Mouse (Mus musculus) heart, adult 11 months (tissue): ENCODE measurements at regions not wholly inside any gene's neighbourhood (a gene's known extent, or its start where the extent isn't known, plus 50 kb on each side); places are given as distances from the start of the nearest gene placed in this dataset.
A peak's percentile ranks its signal among the peaks of the same experiment; 100 is the strongest.

ENCODE experiments used
- DNase-seq: peaks from one replicate; pipeline ENCODE4 v3.0.0; 2022

DNA sequence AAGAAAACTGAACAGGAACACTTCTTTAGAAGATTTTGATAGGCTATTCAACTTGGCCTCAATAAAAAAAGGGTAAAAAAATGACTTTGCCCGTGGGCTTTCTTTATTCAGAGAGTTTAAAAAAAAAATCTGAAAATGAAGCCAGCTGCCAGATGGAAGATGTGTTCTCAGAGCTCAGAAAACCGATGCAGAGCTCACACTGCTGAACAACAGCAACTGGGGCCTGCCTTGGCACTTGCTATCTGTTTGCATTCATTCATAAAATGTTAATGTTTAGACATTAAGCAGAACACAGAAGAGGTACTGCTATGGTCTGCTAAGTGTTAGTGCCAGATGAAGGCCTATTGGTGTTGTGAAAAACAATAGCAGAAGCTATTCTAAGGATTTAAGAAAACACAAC is 173.8 kb upstream of the Smc2 start:
- DNase-seq, result no peak

DNA sequence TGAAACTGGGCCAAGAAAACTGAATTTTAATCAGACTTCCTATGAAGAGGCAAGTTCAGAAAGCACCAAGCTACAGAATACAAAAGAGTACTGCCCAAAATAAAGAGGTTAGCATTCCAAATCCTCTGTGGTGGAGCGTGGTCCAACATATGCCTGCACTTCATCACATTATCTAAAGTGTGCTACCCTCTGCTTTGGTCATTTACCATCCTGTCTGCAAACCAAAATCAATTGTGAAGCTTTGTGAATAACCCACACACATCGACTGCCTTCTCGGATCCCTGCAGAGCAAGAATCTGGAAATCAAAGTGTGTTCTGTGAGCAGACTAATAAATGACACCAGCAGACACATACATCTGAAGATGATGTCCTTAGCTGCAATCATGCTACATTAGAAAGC is 156.6 kb upstream of the Smc2 start:
- DNase-seq, result no peak

DNA sequence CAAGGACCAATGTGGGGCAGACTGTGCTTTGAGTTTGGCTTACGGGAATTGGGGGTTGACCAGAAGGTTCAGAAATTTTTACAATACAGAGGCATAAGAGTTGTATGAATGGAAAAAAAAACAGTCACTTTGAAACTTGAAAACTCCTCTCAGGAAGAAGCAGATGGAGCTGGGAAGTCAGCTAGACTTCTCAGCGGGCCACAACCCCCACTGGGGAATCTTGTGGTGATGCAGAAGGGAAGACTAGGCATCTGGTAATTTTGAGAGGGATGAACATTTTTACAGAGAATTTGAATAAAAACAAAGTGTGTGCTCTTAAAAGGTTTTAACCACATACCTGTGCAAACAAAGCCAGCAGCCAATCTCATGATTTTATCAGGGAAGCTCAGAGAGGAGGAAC is 154.1 kb upstream of the Smc2 start:
- DNase-seq, result no peak

DNA sequence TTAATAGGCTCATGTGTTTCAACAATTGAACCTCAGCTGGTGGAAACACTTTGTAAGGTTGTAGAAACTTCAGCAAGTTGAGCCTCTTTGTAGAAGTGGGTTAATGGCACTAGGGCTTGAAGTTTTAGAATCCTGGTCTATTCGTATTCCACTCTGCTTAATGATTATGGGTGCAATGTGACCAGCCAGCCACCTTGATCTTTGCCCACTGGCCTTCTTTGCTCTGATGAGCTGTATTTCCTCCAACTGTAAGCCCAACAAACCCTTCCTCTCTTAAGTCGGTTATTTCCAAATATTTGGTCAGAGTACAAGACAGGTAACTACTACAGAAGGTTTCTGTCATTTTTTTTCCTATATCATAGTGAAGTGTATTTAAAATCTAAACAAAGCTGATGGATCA is 145.4 kb upstream of the Smc2 start:
- no peak for DNase-seq

DNA sequence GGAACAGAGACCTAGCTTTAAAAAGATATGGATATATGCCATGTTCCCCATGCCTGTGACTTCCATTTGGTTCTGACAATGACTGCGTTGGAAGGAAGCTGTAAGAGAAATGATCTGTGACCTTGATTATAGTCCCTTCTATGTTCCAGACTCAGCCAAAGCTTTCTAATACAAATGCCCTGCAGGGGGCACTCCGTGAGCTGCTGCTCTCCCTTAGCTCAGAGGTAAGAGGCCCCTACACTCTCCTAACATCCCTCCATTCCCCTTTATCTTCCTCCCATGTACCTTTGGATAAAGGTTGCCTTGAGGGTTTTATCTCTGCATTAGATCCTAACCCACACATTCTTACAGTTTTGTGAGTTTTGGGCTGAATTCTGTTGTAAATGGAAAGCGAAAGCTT is 139.8 kb upstream of the Smc2 start:
- no peak for DNase-seq

DNA sequence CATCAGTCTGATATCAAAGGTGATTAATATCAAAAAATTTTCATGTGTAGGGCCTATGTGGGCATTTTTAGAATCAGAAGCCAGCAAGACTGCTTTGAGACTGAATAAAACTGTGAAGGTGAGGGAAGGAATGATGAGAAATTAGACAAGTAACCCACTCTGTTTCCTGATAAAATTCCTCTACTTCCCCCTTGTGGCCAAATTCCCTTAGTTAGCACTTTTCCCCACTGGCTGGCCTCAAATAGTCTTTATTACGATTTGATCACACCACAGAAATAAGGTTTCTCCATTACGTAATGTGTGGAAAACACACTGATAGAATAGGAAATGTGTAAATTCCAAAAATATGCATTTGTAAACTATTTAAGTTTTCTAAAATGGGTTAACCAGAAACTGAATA is 137.4 kb upstream of the Smc2 start:
- no peak for DNase-seq

DNA sequence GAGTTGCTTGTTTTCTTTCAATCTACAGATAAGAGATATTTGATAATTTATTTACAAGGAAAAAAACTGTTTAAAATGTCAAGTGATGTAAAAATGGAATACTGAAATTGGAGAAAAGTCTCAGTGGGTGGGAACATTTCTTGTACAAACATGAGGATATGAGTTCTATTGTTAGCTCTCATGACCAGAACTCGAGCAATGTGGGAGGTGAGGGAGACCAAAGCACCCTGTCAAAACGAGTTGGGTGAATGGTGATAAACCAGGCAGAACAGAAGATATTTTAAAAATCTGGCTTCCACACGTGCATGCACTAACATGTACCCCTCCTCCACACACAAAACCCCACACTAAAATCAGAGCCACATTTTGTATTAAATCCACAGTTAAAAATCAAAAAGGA is 114.7 kb upstream of the Smc2 start:
- no peak for DNase-seq

DNA sequence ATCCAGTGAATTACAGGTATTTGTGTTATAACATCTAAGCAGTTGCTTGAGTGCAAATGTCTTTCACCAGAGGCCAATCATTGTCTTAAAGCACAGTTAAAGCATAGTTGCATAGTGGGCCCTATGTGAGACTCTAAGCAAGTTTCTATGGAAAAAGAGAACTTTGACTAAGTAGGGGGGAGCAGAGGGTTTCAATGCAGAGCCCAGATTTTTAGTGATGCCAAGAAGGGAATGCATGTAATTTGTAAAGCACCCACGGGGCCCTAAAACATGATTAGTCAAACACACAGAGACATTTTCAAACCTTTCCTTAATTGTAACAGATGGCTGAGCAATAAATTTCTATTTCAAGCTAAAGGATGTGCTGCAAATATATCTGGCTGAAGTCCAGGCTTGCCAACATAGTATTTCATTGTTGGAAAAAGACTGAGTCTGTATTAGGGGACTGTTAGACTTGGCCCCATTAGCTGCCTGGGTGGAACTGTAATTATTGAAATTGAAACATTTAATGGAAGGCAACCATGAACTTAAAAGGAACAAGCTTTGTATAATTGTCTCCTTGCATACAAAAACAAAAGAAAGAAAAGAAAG is 107.6 kb upstream of the Smc2 start:
- no peak for DNase-seq

DNA sequence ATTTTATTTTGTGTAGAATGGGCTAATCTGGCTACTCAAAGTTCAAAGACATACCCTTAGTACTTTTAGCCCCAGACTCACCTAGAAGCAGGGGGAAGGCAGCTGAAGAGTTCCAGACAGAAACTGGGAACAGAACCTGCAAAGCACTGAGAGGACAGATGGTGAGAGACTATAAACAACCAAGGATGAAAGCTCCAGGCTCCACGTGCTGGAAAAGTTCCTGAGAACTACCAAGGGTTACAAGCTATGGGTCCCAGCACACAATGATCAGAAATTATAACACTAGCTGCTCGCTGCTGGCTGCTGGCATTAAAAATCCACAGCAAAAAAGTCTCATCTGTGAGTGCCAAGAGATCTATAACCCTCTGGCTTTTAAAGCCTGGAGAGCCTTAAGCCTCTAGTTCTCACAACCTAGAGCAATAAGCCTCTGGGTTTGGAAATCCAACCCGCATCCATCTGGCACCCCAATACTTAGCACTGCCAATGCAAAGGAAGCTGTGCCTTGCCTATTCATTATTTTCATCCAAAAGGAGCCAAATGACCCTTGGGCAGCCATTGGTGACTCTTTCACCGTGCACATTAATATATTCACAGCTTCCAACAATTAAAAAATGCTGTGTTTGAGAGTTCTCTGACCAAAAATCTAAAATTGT is 102.6 kb upstream of the Smc2 start:
- DNase-seq, result no peak

DNA sequence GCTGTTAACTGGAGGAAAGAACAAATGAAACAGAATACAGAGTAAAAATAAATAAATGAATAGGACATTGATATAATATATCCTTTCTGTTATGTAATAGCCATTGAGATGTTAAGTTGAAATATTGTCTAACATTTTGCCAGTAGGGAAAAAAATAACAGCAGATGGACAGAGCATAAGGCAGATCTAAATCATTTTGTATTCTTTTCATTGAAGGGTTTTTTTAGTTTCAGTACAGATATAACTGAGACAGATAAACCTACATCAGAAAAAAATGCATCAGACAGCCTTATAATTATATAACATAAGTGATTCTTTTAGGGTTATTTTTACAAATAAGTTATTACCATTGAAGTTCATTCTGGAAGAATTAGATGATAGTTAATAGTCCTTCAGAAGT is 97.8 kb upstream of the Smc2 start:
- DNase-seq, result no peak

DNA sequence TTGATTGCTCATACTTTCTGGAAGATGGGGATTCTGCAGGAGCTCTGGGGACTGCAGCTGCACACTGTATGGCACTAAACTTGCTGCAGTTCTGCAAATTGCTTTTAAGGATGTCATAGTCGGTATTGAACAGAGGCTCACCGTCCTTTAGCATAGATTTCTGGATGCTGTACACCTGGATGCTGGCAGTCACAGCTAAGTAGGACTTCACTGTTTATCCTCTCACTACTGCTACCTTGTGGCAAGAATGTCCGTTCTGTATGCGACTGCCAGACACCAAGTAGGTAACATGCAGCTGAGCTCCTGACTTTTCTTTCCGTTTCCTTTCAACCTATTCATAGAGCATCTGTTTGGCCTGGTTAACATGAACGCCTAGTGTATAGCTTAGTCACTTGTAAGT is 77.3 kb upstream of the Smc2 start:
- peak; percentile 72 for DNase-seq

DNA sequence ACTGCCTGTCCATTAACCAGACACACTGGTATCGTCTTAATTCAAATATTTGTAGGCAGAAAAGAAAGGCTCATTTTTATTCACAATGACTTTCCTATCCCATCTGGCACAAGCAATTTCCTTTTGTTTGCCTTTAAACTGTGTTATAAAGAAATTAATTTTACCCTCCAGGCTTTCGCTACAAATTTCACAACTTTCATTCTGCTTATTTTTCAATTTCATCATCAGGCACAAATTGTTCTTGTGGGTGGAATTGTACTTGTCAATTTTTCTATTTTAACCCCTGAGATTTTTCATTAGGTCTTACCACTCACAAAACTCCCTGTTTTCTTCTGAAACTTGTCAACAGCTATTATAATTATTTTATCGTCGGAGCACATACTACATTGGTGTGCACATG is 73.2 kb upstream of the Smc2 start:
- no peak for DNase-seq

DNA sequence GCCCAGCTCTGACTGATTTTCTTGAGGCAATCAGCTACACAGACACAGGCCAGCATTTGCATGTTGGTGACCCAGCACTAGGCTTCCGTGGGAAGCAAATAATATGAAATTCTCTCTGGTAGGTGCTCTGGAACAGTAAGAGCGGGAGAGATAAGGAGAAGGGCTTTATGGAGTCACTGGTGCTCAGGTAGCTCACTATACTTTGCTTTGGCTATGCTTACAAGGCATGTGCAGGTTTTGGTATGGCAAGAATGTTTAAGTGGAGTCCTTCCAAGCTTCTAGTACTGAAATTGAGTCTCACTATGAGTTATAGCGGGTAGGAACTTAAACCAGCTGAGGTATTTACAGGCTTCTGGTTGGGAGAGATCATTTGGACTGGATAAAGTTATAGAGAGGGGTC is 70.5 kb upstream of the Smc2 start:
- no peak for DNase-seq
